Mouse (Mus musculus) lung, postnatal 36 days (tissue): Measurements from ENCODE around the gene Tstd1.

ENCODE experiments used
- DNase-seq: peaks from one replicate; pipeline ENCODE4 v3.0.0; 2022; ENCODE audit warnings: mixed read lengths

The Tstd1 gene

GRCm38 (mm10) chr1:171418660-171419059 is at the start of gene Tstd1:
Gene Tstd1, plus strand, starts transcription at chr1:171418872.
- DNase-seq: no peak

DNA sequence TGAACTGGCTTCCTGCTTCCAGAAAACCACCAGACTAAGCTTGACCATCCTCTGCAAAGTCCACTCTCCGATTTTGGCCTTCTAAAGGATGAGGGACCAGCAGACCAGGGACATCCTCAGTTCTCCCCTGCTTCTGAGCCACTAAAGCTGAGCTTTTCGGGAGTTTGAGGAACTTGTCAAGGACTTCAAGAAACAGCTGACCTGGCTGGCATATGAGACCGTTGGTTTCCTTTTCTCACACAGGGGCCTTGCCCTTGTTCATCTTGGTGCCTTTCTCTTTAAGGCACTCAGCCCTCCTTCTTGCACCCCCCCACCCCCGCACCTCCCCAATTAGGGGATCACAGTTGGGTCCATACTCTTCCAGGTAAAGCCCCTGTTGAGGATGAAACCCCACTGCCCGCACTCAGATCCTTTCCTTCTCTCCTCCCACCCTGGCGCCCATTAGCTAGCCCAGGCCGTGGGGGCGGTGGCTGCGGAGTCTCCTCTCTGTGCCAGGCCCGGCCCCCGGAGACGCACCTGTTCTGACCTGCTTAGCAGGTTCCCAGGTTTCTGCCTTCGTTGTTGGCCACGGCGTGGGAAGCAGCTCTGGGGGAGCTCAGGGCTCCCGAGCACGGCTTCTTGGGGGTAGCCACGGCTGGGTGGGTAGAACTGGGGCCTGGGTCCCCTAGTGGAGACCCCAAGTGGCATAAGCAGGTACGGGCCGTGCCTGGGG is 48.7 kb upstream of the Tstd1 start, which contains the start of gene Nectin4:
TSS of gene Nectin4 (plus strand) at position 255 of the 712 bp plus-strand sequence.
- peak; percentile 82 for DNase-seq

DNA sequence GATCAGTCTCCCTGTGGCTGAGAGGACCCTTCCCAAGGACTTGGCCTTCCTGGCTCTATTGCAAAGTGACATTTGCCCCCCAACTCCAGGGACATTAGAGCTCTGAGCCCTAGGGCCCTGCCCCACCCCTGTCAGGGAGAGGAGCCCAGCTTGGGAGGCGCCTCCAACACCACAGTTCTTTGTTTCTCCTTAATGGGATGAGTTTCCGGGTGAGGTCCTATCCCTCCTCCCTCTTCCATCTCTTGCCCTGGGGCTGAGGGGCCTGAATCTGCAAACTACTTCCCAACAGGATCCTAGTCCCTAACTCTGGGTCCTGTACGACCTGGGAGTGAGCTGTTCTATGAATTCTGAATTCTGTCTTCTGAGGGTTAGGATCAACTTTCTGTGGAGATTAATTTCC is 45.8 kb upstream of the Tstd1 start:
- DNase-seq: no peak

DNA sequence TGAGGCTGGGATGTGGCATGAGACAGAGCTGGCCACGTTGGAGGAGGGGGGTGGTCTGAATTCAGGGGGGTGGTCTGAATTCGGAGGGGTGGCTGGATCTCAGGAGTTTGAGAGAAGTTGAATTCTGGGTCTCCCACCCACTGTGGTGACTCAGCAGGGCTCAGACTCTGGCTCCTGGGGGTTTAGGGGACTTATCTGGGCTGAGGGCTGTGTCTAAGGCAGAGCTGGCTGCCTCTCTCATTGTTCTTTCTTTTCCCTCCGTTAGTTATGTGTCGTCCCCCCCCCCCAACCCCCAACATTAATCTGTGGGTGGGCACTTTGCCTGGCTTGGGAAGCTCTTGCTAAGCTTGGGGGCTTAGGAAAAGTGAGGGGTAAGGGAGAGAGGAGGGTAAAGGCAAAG is 44.7 kb upstream of the Tstd1 start:
- no peak for DNase-seq

- DNase-seq: peak; percentile 88
These were observed 43.0 kb upstream of the Tstd1 start for GRCm38 (mm10) chr1:171375646-171376097.

- no peak for DNase-seq
These were observed 40.4 kb upstream of the Tstd1 start for GRCm38 (mm10) chr1:171378298-171378697.

- DNase-seq: peak; percentile 91
These were observed 38.6 kb upstream of the Tstd1 start for GRCm38 (mm10) chr1:171379935-171380599.

DNA sequence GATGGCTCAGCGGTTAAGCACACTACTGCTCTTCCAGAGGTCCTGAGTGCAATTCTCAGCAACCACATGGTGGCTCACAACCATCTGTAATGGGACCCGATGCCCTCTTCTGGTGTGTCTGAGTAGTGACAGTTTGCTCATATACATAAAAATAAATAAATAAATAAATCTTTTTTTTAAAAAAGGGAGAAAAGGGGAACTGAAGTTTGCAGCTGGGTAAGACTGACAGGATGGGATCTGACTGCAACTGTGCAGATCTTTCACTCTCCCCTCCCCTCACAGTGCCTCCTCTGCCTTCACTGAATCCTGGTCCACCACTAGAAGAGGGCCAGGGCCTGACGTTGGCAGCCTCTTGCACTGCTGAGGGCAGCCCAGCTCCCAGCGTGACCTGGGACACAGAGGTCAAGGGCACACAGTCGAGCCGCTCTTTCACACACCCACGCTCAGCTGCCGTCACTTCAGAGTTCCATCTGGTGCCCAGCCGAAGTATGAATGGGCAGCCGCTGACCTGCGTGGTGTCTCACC is 36.5 kb upstream of the Tstd1 start:
- no peak for DNase-seq

DNA sequence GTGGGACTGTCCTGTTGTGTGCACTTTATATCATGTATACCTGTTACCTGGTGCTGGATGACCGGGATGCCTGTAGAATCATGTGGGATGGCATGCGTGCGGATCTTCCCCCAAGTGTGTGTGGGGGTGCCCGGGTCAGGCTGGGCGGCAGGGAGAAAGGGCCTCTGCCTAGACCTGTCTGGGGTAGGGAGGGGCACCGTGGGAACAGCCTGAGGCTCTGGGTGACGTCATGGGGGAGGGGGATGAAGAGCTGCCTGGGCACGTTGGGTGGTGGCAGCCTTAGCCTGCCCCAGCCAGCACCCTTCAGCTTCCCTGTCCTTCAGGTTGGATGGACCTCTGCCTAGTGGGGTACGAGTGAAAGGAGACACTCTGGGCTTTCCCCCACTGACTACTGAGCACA is 34.3 kb upstream of the Tstd1 start:
- DNase-seq: no peak

GRCm38 (mm10) chr1:171385171-171385570 is 33.5 kb upstream of the Tstd1 start:
- DNase-seq: no peak

- DNase-seq: peak; percentile 34
These were observed 31.6 kb upstream of the Tstd1 start for GRCm38 (mm10) chr1:171387099-171387498.

DNA sequence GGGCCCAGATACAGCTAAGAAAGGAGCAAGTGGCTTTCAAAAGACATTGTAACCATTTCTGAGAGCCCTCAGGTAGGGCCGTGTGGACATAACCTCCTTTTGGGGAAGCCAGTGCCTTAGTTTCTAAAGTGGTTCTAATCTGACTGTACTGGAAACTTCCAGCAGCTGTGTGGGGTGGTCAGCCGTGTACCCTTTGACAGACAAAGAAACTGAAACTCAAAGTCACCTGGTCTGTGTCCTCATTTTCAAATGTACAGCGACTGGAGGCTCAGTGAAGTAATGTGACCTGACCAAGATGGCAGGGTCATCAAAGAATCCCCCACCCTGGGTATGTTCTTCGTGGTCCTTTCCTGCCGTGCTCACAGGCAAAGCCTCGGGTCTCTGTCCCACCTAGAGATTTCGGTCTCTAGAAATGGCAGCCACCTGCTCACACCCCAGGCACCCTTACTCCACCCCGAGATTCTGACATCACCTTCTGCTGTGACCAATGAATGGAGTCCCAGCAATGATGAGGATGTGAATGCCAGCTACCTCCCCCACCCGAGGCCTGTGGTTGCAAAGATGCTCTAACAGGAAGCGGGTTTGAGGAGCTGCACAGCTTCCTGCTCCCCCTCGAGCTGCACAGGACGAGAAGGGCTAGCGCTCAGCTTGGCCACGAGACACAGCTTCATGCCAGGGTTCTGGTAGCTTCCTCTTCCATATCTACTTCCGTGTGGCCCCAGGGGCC is 30.1 kb upstream of the Tstd1 start, which contains the start of gene Arhgap30:
TSS of gene Arhgap30 (plus strand) at position 579 of the 727 bp plus-strand sequence.
- peak; percentile 88 for DNase-seq

- peak; percentile 77 for DNase-seq
These were observed 28.6 kb upstream of the Tstd1 start for GRCm38 (mm10) chr1:171390101-171390500.

GRCm38 (mm10) chr1:171401821-171402220 is 16.9 kb upstream of the Tstd1 start:
- DNase-seq: no peak

- DNase-seq: no peak
These were observed 15.7 kb upstream of the Tstd1 start for GRCm38 (mm10) chr1:171402991-171403390.

GRCm38 (mm10) chr1:171407263-171407662 is 11.4 kb upstream of the Tstd1 start:
- DNase-seq: no peak

GRCm38 (mm10) chr1:171410231-171410630 is 8.4 kb upstream of the Tstd1 start:
- no peak for DNase-seq

- DNase-seq: peak; percentile 96
These were observed 7.7 kb upstream of the Tstd1 start, which contains the start of gene Usf1 for GRCm38 (mm10) chr1:171410947-171411484. Gene Usf1, plus strand, starts transcription at chr1:171411313.

- DNase-seq: no peak
These were observed 7.2 kb upstream of the Tstd1 start for GRCm38 (mm10) chr1:171411492-171411941.

DNA sequence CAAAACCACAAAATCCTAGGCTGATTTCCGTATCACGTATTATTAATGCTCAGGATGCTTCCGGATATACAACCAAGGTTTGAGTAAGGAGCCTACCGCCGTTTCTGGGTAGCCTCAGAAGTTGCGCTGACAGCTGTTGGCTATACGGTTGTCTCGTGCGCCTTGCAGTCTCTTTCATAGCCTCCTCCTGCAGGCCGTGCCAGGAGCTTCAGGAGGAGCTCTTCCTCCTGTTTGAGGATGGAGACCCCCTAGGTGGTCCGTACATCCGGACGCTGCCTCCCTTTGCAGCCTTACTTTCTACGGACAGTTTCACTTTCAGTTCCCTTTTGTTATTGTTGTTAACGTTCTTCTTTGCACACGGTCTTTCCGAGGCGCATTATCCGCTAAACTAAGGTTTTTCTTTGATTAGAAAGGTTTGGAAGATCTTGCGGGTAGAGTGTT is 6.7 kb upstream of the Tstd1 start:
- peak; percentile 57 for DNase-seq

DNA sequence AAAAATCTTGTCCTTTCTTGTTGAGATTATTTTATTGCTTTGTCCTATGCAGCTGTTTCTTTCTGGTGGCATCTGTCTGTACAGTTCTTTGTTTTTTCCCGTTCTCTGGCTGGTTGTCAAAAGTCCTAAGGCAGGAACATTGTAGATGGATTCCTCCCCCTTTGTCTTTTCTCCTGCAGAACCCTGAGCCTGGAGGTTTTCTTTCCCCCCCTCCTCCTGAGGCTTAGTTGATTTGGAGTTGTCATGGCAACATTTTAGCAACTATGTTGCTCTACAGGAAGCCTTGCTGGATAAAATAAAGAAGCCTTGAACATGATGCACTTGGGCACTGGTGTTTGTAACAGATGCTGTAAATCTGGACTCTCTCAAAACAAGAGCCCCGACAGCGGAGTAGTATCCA is 6.2 kb upstream of the Tstd1 start:
- peak; percentile 43 for DNase-seq

DNA sequence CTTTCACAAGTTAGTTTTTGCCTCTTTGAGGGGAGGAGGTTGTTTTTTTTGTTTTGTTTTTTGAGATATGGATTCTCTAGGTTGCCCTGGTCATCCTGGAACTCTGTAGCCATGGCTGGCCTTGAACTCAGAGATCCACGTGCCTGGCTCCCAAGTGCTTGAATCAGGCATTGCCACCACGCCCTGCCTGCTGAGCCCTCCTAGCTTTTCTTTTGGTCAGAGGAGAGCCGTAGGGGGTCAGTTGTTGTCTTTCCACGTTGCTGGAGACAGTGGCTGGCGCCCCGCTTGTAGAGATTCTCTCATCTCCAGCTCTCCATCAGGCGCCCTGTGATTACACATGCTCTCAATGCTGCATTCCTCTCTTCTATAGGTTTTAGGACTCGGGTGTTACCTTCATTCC is 5.1 kb upstream of the Tstd1 start:
- no peak for DNase-seq
